Mouse (Mus musculus): Measurements from ENCODE around the gene Catsperb.

DNA sequence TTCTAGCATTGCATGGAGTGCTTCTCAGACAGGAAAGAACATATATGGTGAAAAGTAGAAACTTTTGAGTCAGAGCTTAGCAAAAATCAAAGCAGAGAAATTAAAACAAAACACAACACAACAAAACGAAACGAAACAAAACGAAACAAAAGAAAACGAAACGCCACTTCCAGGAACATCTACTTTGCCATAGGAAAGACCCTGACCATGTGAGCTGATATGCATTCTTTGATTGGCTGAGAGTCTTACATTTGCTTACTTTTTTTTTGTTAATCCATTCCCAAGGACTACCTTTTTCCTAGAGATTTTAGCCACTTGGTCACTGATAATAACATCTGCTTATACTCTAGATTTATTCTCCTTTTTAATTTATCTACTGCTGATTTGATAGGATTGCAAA is 57.6 kb downstream of the Catsperb start:
- TF ChIP-seq CTCF (conservative IDR thresholded peaks at IDR 0.05; ENCODE audit: low read length) (no peak), NANOG (IDR thresholded peaks at IDR 0.05; ENCODE audit: borderline replicate concordance, low read length) (no peak)

Data from E14TG2a.4 (cell line).